Mouse (Mus musculus): ENCODE data around the gene St6galnac6. TPM values are rescaled to one million over a fixed set of nuclear protein-coding genes. Genes with fewer than 3 reads are reported as not detected.

St6galnac6 gene
- total RNA-seq, 2 experiments from 2014 or later: 38.3 to 58.1 TPM

- DNase-seq: no peak
Observed at GRCm38 (mm10) chr2:32617109-32617508, 17.6 kb downstream of the St6galnac6 start.

- peak in 1 of 2 experiments; percentile 13 for DNase-seq
Observed at GRCm38 (mm10) chr2:32617601-32618000, 18.1 kb downstream of the St6galnac6 start.

- DNase-seq: no peak
Observed at GRCm38 (mm10) chr2:32618051-32618450, 18.5 kb downstream of the St6galnac6 start.

- peak; percentile 58 to 75 for DNase-seq
Observed at GRCm38 (mm10) chr2:32620682-32621516, 21.4 kb downstream of the St6galnac6 start.

GRCm38 (mm10) chr2:32621517-32621859, 22.0 kb downstream of the St6galnac6 start, which contains the start of gene Ak1:
Gene Ak1, plus strand, starts transcription at chr2:32621758.
- DNase-seq: no peak

GRCm38 (mm10) chr2:32624111-32624748, 24.7 kb downstream of the St6galnac6 start:
- no peak for DNase-seq

GRCm38 (mm10) chr2:32625212-32625872, 25.8 kb downstream of the St6galnac6 start:
- peak; percentile 86 to 88 for DNase-seq

- DNase-seq: peak; percentile 81 to 90
Observed at GRCm38 (mm10) chr2:32625873-32626694, 26.6 kb downstream of the St6galnac6 start.

GRCm38 (mm10) chr2:32627266-32628043, 27.9 kb downstream of the St6galnac6 start:
- peak in 1 of 2 experiments; percentile 16 for DNase-seq

GRCm38 (mm10) chr2:32628044-32628550, 28.6 kb downstream of the St6galnac6 start:
- peak; percentile 40 to 64 for DNase-seq

- peak; percentile 68 to 79 for DNase-seq
Observed at GRCm38 (mm10) chr2:32628729-32629128, 29.2 kb downstream of the St6galnac6 start.

GRCm38 (mm10) chr2:32629276-32629976, 29.9 kb downstream of the St6galnac6 start:
- peak; percentile 60 to 67 for DNase-seq

GRCm38 (mm10) chr2:32630036-32630435, 30.5 kb downstream of the St6galnac6 start:
- DNase-seq: no peak

- no peak for DNase-seq
Observed at GRCm38 (mm10) chr2:32631046-32631445, 31.5 kb downstream of the St6galnac6 start.

GRCm38 (mm10) chr2:32631737-32632394, 32.4 kb downstream of the St6galnac6 start:
- peak; percentile 81 to 85 for DNase-seq

GRCm38 (mm10) chr2:32633660-32634059, 34.2 kb downstream of the St6galnac6 start:
- DNase-seq: peak; percentile 46 to 60

GRCm38 (mm10) chr2:32634277-32635105, 35.0 kb downstream of the St6galnac6 start:
- DNase-seq: no peak

- no peak for DNase-seq
Observed at GRCm38 (mm10) chr2:32636617-32637016, 37.1 kb downstream of the St6galnac6 start.

All from adrenal gland, postnatal 36 days (tissue).